Mouse (Mus musculus) liver, embryonic 14.5 days (tissue): ENCODE results near the gene Ap5z1. TPM values are rescaled to one million over a fixed set of nuclear protein-coding genes. Genes with fewer than 3 reads are reported as not detected.
A peak's percentile ranks its signal among the peaks of the same experiment; 100 is the strongest.

Experiments used
- ATAC-seq: fragments of 200-750 bp; cut with Nextera tagmentation; 2 replicates; pipeline ENCODE4 v1.8.0; 2017; ENCODE audit warnings: moderate number of reproducible peaks, mild to moderate bottlenecking, moderate library complexity; ENCODE audit not compliant: insufficient read depth
- DNase-seq, 3 experiments: peaks; one replicate each; pipeline ENCODE4 v3.0.0-alpha.2; 2012 to 2013; ENCODE audit warnings: low read depth in 3 of 3, low spot score in 3 of 3
- H3K27ac ChIP-seq: fragments of 300-500 bp; sonication (generic); 2 replicates; pipeline ENCODE4 v1.5.1; 2014; ENCODE audit warnings: moderate library complexity, mild to moderate bottlenecking, control low read depth, inconsistent platforms
- H3K27me3 ChIP-seq: fragments of 300-500 bp; sonication (generic); 2 replicates; pipeline ENCODE4 v1.6.1; 2014; ENCODE audit warnings: mild to moderate bottlenecking, low read length, moderate library complexity; ENCODE audit not compliant: control insufficient read depth, insufficient read depth
- H3K36me3 ChIP-seq: fragments of 300-500 bp; sonication (generic); replicated peaks from 2 replicates; pipeline ENCODE4 v1.6.1; 2014; ENCODE audit warnings: low read depth; ENCODE audit not compliant: control insufficient read depth, insufficient read depth
- H3K4me1 ChIP-seq, 2 experiments: fragments of 200-500 bp in 1 of 2; fragments of 300-500 bp in 1 of 2; sonication (generic) in 1 of 2; replicated peaks; 2 replicates each; pipeline ENCODE4 v1.6.1; 2012 to 2014; ENCODE audit warnings: antibody characterized with exemption in 1 of 2, inconsistent platforms in 1 of 2, low read length in 1 of 2; ENCODE audit not compliant: control insufficient read depth in 2 of 2, insufficient read depth in 2 of 2
- H3K4me2 ChIP-seq: fragments of 300-500 bp; sonication (generic); 2 replicates; pipeline ENCODE4 v1.6.1; 2014; ENCODE audit warnings: low read depth, mild to moderate bottlenecking, control low read depth, moderate library complexity
- H3K4me3 ChIP-seq, 2 experiments: fragments of 200-500 bp in 1 of 2; fragments of 300-500 bp in 1 of 2; sonication (generic) in 1 of 2; 2 replicates each; pipeline ENCODE4 v1.5.1; 2012 to 2014; ENCODE audit warnings: low read depth in 2 of 2, low read length in 2 of 2, mild to moderate bottlenecking in 2 of 2, control low read depth in 1 of 2, inconsistent platforms in 1 of 2, moderate library complexity in 1 of 2; ENCODE audit not compliant: insufficient read depth in 1 of 2
- H3K9ac ChIP-seq: fragments of 300-500 bp; sonication (generic); replicated peaks from 2 replicates; pipeline ENCODE4 v1.6.1; 2014; ENCODE audit warnings: mild to moderate bottlenecking, control low read depth, moderate library complexity
- H3K9me3 ChIP-seq: fragments of 300-500 bp; sonication (generic); 2 replicates; pipeline ENCODE4 v1.6.1; 2016; ENCODE audit warnings: low read length, mixed read lengths; ENCODE audit not compliant: control insufficient read depth
- CTCF ChIP-seq: IDR thresholded peaks from 2 replicates; pipeline ENCODE4 v1.5.1; 2016; ENCODE audit warnings: antibody characterized with exemption, low read depth, control low read depth
- EP300 ChIP-seq: IDR thresholded peaks from 2 replicates; pipeline ENCODE4 v1.6.1; 2016; ENCODE audit warnings: antibody characterized with exemption, low read depth
- WGBS: fragments of 180-500 bp; shearing (Covaris S2); extraction: QIAGEN DNeasy Blood & Tissue Kit; methylation state at CpG from one replicate; pipeline ENCODE4 v1.1.7; 2014; ENCODE audit not compliant: insufficient replicate concordance; 5-methylcytosine and 5-hydroxymethylcytosine counted together
- polyA plus RNA-seq, 2 experiments: library from polyadenylated mRNA; depleted of rRNA in 1 of 2; stranded (reverse) in 1 of 2; unstranded in 1 of 2; fragments of >200 nt; fragmentation: Nextera tagmentation in 1 of 2; extraction: Ambion mirVana in 1 of 2; gene quantifications; 2 replicates each; pipeline versions ENCODE4 v1.2.1 to v1.2.3; 2012 to 2014

Ap5z1 gene
- polyA plus RNA-seq, 2 experiments = 3.5 to 5.8 TPM

DNA sequence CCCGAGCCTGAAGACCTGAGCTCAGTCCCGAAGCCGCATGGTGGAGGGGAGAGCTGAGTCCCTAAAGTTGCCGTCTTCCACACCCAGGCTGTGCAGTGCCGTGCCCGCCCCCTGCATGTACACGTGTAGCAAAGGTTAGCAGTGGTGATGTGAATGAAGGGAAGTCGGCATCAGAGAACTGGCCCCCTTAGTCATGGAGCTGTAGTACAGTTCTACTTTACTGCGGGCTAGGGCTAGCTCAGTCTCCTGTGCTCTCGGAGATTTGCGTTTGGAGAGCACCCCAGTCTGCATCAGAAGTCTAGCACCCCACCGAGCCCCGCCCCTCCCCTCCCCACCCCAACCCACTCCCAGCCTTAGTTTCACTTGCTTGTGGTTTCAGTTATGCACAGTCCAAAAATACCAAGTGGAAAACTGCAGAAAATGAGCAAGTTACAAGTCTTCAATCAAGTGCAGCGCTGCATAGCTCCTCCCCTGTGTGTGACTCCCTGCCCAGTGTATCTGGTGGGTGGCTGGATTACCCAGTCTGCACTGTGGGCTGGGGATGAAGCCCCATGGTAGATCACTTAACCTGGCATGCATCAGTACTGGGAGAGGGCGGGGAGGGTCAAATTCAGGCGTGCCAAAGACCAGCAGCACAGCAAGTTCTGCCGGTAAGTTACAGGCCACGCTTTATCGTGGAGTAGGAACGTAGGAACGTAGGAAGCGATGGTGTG lies 22.3 kb upstream of the Ap5z1 start:
- peak; percentile 12; the same call in 1 of the 2 replicates for TF ChIP-seq CTCF
- no peak for TF ChIP-seq EP300
- no peak for DNase-seq

DNA sequence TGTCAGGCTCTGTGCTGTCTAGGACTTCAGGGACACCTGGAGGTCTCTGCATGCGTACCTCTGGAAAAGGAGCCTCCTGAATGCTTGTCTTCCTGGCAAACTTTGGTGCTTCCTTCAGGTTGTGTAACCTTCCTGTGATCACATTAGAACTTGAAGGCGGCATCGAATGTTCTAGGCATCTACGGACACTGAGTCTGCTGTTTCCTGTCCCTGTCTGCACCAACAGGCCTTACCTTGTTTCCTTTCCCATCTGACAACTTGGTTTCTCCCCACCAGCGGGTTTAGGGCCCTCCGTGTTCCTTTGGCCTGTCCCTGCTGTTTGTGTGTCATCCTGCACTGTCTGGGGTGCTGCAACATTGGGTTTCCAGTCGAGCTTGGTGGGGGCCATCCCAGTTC lies 21.7 kb upstream of the Ap5z1 start:
- Histone ChIP-seq H3K4me3 (no peak overlapping the region), H3K4me1 (peaks cover 36 to 40% of the 10 kb centered on the region in 2 experiments), H3K27me3 (no peaks in the 10 kb centered on the region), H3K4me2 (peak overlapping the region; percentile 83), H3K27ac (no peak overlapping the region; the same call in 1 of the 2 replicates), H3K9me3 (no peaks in the 10 kb centered on the region), H3K9ac (no peak overlapping the region), H3K36me3 (no peaks in the 10 kb centered on the region)
- DNase-seq (no peak), ATAC-seq (no peak)
- WGBS = 59% methylated on average over 7 of the region's 7 CpGs
- TF ChIP-seq CTCF (no peak), EP300 (no peak)

More for the DNA sequence above, 22.3 kb upstream of the Ap5z1 start:
- 34% methylated on average over 22 of the region's 22 CpGs for WGBS
- Histone ChIP-seq H3K4me3 (peak overlapping the region; percentile 54 to 60), H3K9ac (peak overlapping the region; percentile 45), H3K36me3 (no peaks in the 10 kb centered on the region), H3K27me3 (no peaks in the 10 kb centered on the region), H3K4me1 (peaks cover 36 to 40% of the 10 kb centered on the region in 2 experiments), H3K4me2 (peak overlapping the region; percentile 83), H3K9me3 (no peaks in the 10 kb centered on the region), H3K27ac (peak overlapping the region; percentile 89)
- no peak for ATAC-seq

DNA sequence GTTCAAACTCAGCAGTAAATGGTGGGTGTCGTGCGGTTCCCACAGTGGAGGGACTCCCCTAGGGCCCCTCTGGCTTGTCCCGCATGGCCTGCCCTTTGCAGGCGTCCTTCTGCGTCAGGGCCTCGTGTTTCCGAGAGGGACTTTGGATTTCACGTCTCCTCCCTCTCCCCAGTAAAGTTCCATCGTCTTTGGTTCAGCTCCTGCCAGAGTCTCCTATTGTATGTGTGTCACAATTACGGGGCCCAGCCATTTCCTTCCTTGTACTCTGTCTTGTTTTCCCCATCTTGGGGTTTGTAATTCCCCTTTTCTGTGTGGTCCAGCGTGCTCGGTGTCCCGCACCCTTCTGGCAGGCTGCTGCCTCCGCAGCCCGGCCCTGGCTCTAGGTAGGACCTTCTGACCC lies 20.2 kb upstream of the Ap5z1 start:
- peaks cover 36 to 40% of the 10 kb centered on the region in 2 experiments for H3K4me1 ChIP-seq

DNA sequence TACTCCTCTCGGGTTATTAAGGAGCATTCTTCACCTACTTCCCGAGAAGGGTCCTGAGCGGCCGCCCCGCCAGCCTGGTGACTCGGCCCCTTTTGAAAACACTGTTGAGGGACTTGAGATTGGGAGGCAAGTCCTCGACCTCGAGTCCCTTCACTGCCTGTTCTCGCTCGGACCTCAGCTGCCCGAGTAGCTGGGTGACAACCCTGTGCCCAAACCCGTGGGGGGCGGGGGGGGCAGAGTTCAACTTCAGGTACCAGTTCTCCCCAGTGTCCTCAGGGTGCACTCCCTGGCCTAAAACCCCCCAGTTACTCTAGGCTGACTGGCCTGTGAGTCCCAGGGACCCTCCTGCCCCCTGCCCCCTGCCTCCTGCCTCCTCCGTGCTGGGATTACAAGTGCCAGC lies 19.8 kb upstream of the Ap5z1 start:
- Histone ChIP-seq H3K4me3 (no peak overlapping the region), H3K4me1 (peaks cover 36 to 40% of the 10 kb centered on the region in 2 experiments), H3K9me3 (no peaks in the 10 kb centered on the region), H3K36me3 (no peaks in the 10 kb centered on the region), H3K27ac (no peak overlapping the region), H3K9ac (no peak overlapping the region), H3K27me3 (no peaks in the 10 kb centered on the region), H3K4me2 (no peak overlapping the region)
- ATAC-seq = no peak
- no peak for TF ChIP-seq CTCF
- no peak for TF ChIP-seq EP300
- WGBS = 58% methylated on average over 14 of the region's 14 CpGs
- no peak for DNase-seq

More for the DNA sequence above, 20.2 kb upstream of the Ap5z1 start:
- H3K27ac ChIP-seq = no peak overlapping the region
- H3K36me3 ChIP-seq = no peaks in the 10 kb centered on the region
- no peak for DNase-seq
- no peaks in the 10 kb centered on the region for H3K27me3 ChIP-seq
- H3K9me3 ChIP-seq = no peaks in the 10 kb centered on the region
- no peak overlapping the region for H3K4me2 ChIP-seq
- H3K9ac ChIP-seq = no peak overlapping the region
- no peak for ATAC-seq
- TF ChIP-seq EP300 = no peak
- TF ChIP-seq CTCF = no peak
- H3K4me3 ChIP-seq = no peak overlapping the region
- WGBS = 53% methylated on average over 15 of the region's 15 CpGs

DNA sequence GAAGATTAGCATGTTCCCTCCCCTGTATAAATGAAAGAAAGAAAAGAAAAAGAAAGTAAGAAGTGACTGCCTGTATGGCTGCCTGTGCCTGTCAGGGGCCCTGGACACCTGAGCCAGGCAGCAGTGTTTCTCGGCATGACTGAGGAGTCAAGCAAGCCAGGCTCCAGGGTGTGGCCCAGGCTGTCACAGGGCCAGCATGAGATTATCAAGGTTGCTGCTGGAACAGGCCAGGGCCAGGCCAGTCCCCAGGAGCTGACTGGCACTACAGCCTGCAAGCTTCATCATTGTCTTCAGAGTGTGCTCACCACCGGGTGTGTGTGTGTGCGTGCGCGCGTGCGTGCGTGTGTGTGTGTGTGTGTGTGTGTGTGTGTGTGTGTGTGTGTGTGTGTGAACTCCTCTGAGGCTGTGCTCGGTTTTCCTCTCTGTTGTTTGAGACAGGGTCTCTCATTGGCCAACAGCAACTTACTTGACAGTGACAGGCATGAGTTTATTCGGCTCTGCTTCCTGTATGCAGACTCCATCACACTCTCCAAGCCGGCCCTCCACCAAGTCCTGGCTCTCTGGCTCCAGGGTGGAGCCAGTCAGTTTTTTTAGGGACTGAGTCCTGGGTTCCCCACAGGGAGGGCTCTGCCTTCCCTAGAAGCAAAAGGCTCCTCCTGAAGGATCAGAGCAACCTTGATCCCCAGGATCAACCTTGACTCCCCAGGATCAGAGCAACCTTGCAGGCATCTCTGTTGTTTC lies 18.8 kb upstream of the Ap5z1 start:
- peak; percentile 45 to 64 (median 59) for DNase-seq
- Histone ChIP-seq H3K4me2 (peak overlapping the region; percentile 40), H3K4me3 (no peak overlapping the region), H3K36me3 (no peaks in the 10 kb centered on the region), H3K27me3 (no peaks in the 10 kb centered on the region), H3K27ac (peak overlapping the region; percentile 21), H3K9ac (peak overlapping the region; percentile 10; the same call in 1 of the 2 replicates), H3K4me1 (peaks cover 27 to 32% of the 10 kb centered on the region in 2 experiments), H3K9me3 (no peaks in the 10 kb centered on the region)
- 57% methylated on average over 11 of the region's 11 CpGs for WGBS
- TF ChIP-seq EP300 = no peak
- TF ChIP-seq CTCF = 0 out of 2 replicates have a peak, but pooled peaks have one; percentile 1
- ATAC-seq = peak; percentile 68
